Mouse (Mus musculus) megakaryocyte, embryonic 14.5 days (primary cell): ENCODE results near the gene Fbxl19. TPM values are rescaled to one million over a fixed set of nuclear protein-coding genes. Genes with fewer than 3 reads are reported as not detected.
"Not testable (repeated sequence)": the region's sequence is repeated elsewhere in the genome, so short reads cannot be mapped to it uniquely, and the experiment has no call there.

Experiments
- H3K27me3 ChIP-seq: replicated peaks from 2 replicates; pipeline ENCODE3; 2012; ENCODE audit warnings: inconsistent platforms
- H3K36me3 ChIP-seq: replicated peaks from 2 replicates; pipeline ENCODE3; 2012; ENCODE audit warnings: low read length, inconsistent platforms, mixed read lengths
- H3K4me1 ChIP-seq: 2 replicates; pipeline ENCODE4 v1.6.1; 2012; ENCODE audit warnings: inconsistent platforms
- H3K4me3 ChIP-seq: replicated peaks from 2 replicates; pipeline ENCODE3; 2012; ENCODE audit warnings: moderate library complexity, mild to moderate bottlenecking, inconsistent platforms
- H3K9me3 ChIP-seq: 2 replicates; pipeline ENCODE4 v1.6.1; 2012; ENCODE audit warnings: inconsistent platforms
- FLI1 ChIP-seq: IDR thresholded peaks from 2 replicates; pipeline ENCODE4 v1.6.1; 2012; ENCODE audit warnings: low read length, inconsistent platforms, mixed read lengths
- GATA1 ChIP-seq: IDR thresholded peaks from 3 replicates; pipeline ENCODE4 v1.6.1; 2012; ENCODE audit warnings: mixed read lengths, low read length, inconsistent platforms, borderline replicate concordance
- polyA plus RNA-seq: library from polyadenylated mRNA; stranded (reverse); fragments of >175 nt; gene quantifications from 2 replicates; pipeline ENCODE4 v1.2.3, GENCODE M21; 2012; ENCODE audit warnings: low replicate concordance; ENCODE audit not compliant: insufficient read depth

Gene Fbxl19
- polyA plus RNA-seq, 1 experiment = 54.6 TPM

DNA sequence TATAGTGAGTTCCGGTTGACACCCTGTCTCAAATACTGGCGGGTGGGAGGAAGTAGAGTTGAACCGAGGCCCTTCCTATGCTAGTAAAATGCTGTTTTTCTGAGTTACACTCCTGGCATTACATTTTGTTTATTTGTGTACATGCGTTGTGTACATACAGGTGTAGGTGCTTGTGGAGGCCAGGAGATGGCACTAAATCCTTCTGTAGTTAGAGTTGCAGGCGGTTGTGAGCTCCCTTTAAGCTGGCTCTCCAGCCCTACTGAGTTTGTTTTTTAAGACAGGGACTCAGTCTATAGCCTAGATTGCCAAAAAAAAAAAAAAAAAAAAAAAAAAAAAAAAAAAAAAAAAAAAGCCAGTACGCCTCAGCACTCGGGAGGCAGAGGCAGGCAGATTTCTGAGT, 16.4 kb upstream of the Fbxl19 start:
- H3K4me3 ChIP-seq = no peak overlapping the region
- H3K4me1 ChIP-seq = peaks cover 8% of the 10 kb centered on the region; the same call in 1 of the 2 replicates
- H3K36me3 ChIP-seq = no peaks in the 10 kb centered on the region
- H3K27me3 ChIP-seq = peaks cover 48% of the 10 kb centered on the region
- H3K9me3 ChIP-seq = peaks cover 6% of the 10 kb centered on the region
- TF ChIP-seq FLI1 = no peak
- no peak for TF ChIP-seq GATA1

DNA sequence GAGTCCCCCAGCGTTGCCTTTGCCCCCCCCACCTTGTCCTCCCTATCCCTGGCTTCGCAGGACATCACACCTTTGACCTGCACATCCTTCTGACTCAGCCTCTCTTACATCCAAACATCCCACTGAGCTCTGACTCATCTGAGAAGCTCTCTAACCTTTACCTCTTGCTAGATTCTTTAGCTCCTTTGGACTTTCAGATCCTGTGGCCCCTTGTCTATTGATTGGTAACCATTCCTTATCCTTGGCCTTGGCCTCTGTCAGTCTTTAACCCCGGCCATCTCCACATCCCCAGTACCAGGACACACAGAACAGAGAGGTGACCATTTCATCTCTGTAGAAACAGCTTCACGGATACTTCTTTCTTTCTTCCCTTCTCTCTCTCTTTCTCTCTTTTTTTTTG, 14.2 kb upstream of the Fbxl19 start:
- peaks cover 7% of the 10 kb centered on the region; the same call in 1 of the 2 replicates for H3K4me1 ChIP-seq
- TF ChIP-seq GATA1 (no peak), FLI1 (no peak)
- no peak overlapping the region for H3K4me3 ChIP-seq
- H3K9me3 ChIP-seq = peaks cover 6% of the 10 kb centered on the region
- H3K36me3 ChIP-seq = no peaks in the 10 kb centered on the region
- H3K27me3 ChIP-seq = peaks cover 38% of the 10 kb centered on the region

DNA sequence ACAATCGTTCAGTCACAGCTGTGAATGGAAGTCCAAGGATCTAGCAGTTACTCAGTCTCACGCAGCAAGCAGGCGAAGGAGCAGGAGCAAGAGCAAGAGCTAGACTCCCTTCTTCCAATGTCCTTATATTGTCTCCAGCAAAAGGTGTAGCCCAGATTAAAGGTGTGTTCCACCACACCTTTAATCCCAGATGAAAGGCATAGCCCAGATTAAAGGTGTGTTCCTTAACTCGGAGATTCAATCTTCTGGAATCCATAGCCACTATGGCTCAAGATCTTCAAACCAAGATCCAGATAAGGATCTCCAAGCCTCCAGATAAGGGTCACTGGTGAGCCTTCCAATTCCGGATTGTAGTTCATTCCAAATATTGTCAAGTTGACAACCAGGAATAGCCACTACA, 12.3 kb upstream of the Fbxl19 start, which contains the start of gene Ctf2:
TSS of gene Ctf2 (minus strand) at position 101 of the 400 bp plus-strand sequence.
- H3K36me3 ChIP-seq, H3K4me1 ChIP-seq, H3K9me3 ChIP-seq: not testable (repeated sequence)
- peak within 1 kb of the TSS; percentile 16 for H3K4me3 ChIP-seq
- peaks cover 21% of the 10 kb centered on the region for H3K27me3 ChIP-seq

DNA sequence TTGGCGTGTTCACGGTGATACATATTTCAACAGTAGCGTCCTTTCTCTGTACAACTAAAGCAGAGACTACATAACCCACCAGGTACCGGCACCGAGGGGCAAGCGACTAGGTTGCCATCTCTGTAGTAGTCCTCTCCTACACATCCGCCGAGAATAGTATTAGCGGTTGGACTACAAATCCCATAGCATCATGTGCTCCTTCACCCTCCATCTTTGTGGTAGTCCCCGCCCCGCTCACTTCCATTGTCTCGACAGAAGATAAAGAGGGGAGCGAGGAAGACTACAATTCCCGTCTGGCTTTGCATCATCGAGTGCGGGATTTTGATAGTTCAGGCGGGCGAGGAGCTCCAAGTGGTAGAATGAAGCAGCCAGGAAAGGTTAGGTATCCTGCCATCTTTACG, 908 bp downstream of the Fbxl19 start:
- Histone ChIP-seq H3K4me1 (peaks cover 31% of the 10 kb centered on the region), H3K36me3 (peaks cover 31% of the 10 kb centered on the region), H3K9me3 (peaks cover 6% of the 10 kb centered on the region), H3K27me3 (peaks cover 5% of the 10 kb centered on the region), H3K4me3 (peak overlapping the region; percentile 99)
- TF ChIP-seq GATA1 (no peak), FLI1 (no peak)

DNA sequence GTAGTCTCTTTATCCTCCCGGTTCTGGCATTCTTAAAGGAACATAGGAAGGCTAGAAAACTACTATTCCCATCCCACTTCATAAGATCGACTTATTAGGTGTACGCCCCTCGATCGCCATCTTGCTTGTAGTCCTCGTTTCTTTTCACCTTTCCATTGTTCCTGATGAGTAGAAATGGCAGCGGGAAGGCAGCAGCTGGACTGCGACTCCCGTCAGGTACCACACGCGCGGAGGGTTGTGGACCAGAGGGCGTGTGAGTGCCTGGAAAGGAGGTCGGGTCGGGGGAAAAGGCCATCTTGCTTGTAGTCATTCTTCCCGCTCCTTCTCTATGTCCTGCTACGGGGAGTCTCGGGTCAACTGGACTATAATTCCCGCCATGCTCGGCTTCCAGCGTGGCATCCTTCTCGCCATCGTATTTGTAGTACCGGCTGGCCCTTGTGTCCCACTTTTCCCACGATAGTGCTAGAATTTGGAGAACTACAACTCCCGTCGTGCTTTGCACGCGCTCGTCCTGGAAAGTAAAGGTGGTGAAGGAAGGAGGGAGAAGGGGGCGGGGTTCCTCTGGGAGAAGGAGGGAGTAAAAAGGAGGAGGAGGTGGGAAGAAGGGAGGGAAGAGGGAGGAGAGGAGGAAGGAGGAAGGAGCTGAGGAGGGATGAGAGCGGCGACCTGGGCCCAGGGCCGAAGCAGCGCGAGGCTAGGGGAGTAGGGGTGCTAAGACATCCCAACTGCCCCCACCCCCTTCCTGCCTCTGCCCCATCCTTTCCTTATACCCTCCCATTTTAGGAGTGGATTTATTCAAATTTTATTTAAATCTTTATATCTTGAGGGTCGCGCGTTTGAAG, 1.5 kb downstream of the Fbxl19 start:
- Histone ChIP-seq H3K36me3 (peaks cover 37% of the 10 kb centered on the region), H3K27me3 (peaks cover 3% of the 10 kb centered on the region), H3K4me3 (peak overlapping the region; percentile 99), H3K4me1 (peaks cover 31% of the 10 kb centered on the region), H3K9me3 (peaks cover 2% of the 10 kb centered on the region)
- TF ChIP-seq FLI1 (no peak), GATA1 (no peak)

DNA sequence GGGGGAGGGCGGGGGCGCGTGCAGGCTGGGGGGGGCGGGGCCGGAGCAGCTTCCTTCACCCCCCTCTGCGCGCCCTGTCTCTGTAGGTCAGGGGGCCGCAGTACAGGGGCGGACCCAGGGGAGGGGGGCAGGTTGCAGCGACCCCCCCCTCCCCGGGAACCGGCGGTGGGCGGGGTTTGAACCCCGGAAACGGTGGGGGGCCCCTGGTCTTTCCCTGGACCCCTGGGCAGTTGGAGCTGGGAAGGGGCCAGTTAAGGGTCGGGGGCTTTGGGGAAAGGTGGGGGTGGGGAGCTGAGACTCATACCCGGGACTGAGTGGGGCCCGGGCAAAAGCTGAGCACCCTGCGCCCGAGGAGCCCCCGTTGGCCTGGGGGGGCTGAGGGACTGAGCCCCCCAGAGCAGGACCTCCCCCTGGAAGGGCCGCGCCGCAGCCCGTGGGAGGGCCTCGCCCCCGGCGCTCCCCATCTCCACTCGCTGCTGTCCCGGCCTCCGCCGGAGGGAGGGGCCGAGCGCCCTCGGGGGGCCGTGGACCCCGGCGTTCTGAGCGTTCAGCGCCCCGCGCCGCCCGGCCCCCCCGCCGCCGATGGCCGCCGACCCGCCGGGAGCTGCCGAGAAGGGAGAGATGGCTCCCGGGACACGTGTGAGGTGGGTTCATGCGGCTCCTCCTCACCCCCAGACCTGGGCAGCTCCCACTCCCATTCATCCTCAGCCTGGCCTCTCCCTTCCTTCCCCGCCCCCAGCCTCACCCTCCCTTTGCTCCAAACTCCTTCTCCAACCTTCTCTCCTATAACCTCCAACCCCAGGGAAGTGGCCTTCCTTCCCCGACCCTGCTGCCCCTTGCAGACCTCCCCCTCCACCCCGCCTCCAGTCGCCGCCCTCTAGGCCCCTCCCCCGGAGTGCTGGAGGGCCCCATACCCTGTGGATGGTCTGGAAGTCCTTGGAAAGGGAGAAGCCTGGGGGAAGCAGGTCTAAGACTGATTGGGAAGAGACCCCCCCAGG, 2.5 kb downstream of the Fbxl19 start:
- peak overlapping the region; percentile 99 for H3K4me3 ChIP-seq
- TF ChIP-seq GATA1 = no peak
- no peak for TF ChIP-seq FLI1
- H3K9me3 ChIP-seq = no peaks in the 10 kb centered on the region
- no peaks in the 10 kb centered on the region for H3K27me3 ChIP-seq
- H3K36me3 ChIP-seq = peaks cover 46% of the 10 kb centered on the region
- peaks cover 31% of the 10 kb centered on the region for H3K4me1 ChIP-seq

DNA sequence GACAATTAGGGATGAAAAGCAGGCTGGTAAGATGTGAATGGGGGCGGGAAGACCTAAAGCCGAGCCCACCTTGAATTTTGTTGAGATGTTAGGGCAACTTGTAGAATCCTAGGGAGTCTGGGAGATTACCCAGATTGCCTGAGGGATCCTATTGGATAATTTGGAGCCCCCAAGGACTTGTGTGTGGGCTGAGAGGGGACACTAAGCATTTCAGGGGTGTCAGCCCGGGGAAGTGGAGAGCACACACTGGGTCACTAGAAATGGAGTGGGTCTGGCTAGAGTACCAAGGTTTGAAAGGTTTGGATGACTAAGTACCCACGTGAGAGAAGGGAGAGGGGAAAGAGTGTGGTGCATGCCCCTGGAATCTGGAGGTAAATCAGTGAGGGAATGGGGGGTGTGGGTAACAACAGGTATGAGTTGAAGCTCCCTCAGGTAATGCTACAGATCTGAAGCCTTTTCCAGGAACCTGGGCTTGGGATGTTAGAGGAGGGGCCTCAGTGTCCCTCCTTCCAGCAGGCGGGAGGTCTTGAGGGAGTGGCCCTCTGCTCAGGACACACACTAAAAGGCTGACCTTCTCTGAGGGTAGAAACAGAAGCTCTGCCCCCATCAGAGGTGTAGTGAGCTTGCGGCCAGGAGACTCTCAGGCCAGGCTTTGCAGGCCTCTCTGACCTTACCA, 3.4 kb downstream of the Fbxl19 start:
- no peak overlapping the region for H3K4me3 ChIP-seq

DNA sequence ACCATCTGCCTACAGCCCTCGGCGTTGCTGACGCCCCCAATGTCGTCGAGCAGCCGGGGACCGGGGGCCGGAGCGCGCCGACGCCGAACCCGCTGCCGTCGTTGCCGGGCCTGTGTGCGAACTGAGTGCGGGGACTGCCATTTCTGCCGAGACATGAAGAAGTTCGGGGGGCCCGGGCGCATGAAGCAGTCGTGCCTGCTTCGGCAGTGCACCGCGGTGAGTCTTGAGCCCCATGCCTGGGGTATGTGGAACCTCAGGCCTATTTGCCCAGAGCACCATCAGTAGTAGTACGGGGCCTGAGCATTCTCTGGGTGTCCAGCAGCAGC, 3.9 kb downstream of the Fbxl19 start:
- no peaks in the 10 kb centered on the region for H3K27me3 ChIP-seq
- H3K4me1 ChIP-seq = peaks cover 36% of the 10 kb centered on the region
- no peak overlapping the region for H3K4me3 ChIP-seq
- H3K9me3 ChIP-seq = no peaks in the 10 kb centered on the region
- TF ChIP-seq FLI1 (no peak), GATA1 (no peak)
- peaks cover 60% of the 10 kb centered on the region for H3K36me3 ChIP-seq

More for the DNA sequence above, 3.4 kb downstream of the Fbxl19 start:
- Histone ChIP-seq H3K36me3 (peaks cover 55% of the 10 kb centered on the region), H3K9me3 (no peaks in the 10 kb centered on the region), H3K27me3 (no peaks in the 10 kb centered on the region), H3K4me1 (peaks cover 31% of the 10 kb centered on the region)
- no peak for TF ChIP-seq FLI1
- TF ChIP-seq GATA1 = no peak
